Mouse (Mus musculus) megakaryocyte, embryonic 14.5 days (primary cell): ENCODE measurements around the gene Tnks1bp1.

Source experiments
- FLI1 ChIP-seq: IDR thresholded peaks from 2 replicates; pipeline ENCODE4 v1.6.1; 2012; ENCODE audit warnings: low read length, inconsistent platforms, mixed read lengths
- GATA1 ChIP-seq: IDR thresholded peaks from 3 replicates; pipeline ENCODE4 v1.6.1; 2012; ENCODE audit warnings: mixed read lengths, low read length, inconsistent platforms, borderline replicate concordance

DNA sequence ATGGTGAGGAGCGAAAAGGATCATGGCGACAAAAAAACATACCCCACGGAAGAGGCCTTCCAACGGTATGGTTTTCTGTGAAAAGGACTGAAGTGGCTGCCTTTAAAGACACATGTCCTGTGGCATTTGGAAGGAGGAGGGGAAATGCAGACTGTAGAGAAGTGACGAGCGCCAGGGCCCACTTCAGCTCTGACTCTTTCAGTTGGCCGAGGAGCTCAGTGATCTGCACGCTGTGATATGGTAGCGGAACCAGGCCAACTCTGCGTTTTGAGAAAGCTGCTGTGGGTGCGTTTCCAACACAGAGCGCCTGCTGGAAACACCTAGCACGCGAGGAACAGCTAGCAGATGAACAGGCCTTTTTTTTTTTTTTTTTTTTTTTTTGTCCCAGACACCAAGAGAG, 35.1 kb upstream of the Tnks1bp1 start:
- TF ChIP-seq GATA1 (no peak), FLI1 (no peak)
